Mouse (Mus musculus): ENCODE measurements around the gene Heatr9. TPM values are rescaled to one million over a fixed set of nuclear protein-coding genes. Genes with fewer than 3 reads are reported as not detected.

Heatr9 gene
- polyA plus RNA-seq, 1 experiment, result 0.21 TPM

- no peak for DNase-seq (ENCODE audit: low read depth in 1 of 2, low spot score in 2 of 2)
- Histone ChIP-seq H3K27me3 (ENCODE audit: control insufficient read depth, insufficient read depth, low read length) (no peaks in the 10 kb centered on the region), H3K4me3 (ENCODE audit: extremely low read depth, insufficient read depth, insufficient read length) (no peak overlapping the region), H3K27ac (ENCODE audit: insufficient read depth, low read length) (no peak overlapping the region), H3K36me3 (ENCODE audit: control insufficient read depth, insufficient read depth, low read length) (peaks cover 6% of the 10 kb centered on the region), H3K4me1 (ENCODE audit: control insufficient read depth, insufficient read depth, insufficient read length) (no peaks in the 10 kb centered on the region)
- TF ChIP-seq POLR2A (IDR thresholded peaks at IDR 0.05; ENCODE audit: low read depth, low read length) (no peak), CTCF (IDR thresholded peaks at IDR 0.05; ENCODE audit: extremely low read depth, insufficient read depth, insufficient read length, insufficient replicate concordance) (no peak)
Observed at GRCm38 (mm10) chr11:83509521-83509920, 12.5 kb downstream of the Heatr9 start.

GRCm38 (mm10) chr11:83504308-83504707 lies 17.7 kb downstream of the Heatr9 start:
- no peaks in the 10 kb centered on the region for H3K4me1 ChIP-seq (ENCODE audit: control insufficient read depth, insufficient read depth, insufficient read length)
- no peaks in the 10 kb centered on the region for H3K27me3 ChIP-seq (ENCODE audit: control insufficient read depth, insufficient read depth, low read length)
- DNase-seq (ENCODE audit: low read depth in 1 of 2, low spot score in 2 of 2), result no peak
- H3K36me3 ChIP-seq (ENCODE audit: control insufficient read depth, insufficient read depth, low read length), result peaks cover 30% of the 10 kb centered on the region
- no peak overlapping the region for H3K27ac ChIP-seq (ENCODE audit: insufficient read depth, low read length)
- WGBS, result 93% methylated on average over 5 of the region's 5 CpGs
- no peak overlapping the region for H3K4me3 ChIP-seq (ENCODE audit: extremely low read depth, insufficient read depth, insufficient read length)
- no peak for TF ChIP-seq CTCF (IDR thresholded peaks at IDR 0.05; ENCODE audit: extremely low read depth, insufficient read depth, insufficient read length, insufficient replicate concordance)

- no peak for DNase-seq (ENCODE audit: low read depth in 1 of 2, low spot score in 2 of 2)
- Histone ChIP-seq H3K4me3 (ENCODE audit: extremely low read depth, insufficient read depth, insufficient read length) (no peak overlapping the region), H3K27me3 (ENCODE audit: control insufficient read depth, insufficient read depth, low read length) (no peaks in the 10 kb centered on the region), H3K4me1 (ENCODE audit: control insufficient read depth, insufficient read depth, insufficient read length) (no peaks in the 10 kb centered on the region), H3K27ac (ENCODE audit: insufficient read depth, low read length) (no peak overlapping the region), H3K36me3 (ENCODE audit: control insufficient read depth, insufficient read depth, low read length) (peaks cover 4% of the 10 kb centered on the region; the same call in 1 of the 2 replicates)
- 89% methylated on average over 2 of the region's 2 CpGs for WGBS
- no peak for TF ChIP-seq CTCF (IDR thresholded peaks at IDR 0.05; ENCODE audit: extremely low read depth, insufficient read depth, insufficient read length, insufficient replicate concordance)
- TF ChIP-seq POLR2A (IDR thresholded peaks at IDR 0.05; ENCODE audit: low read depth, low read length), result no peak
Observed at GRCm38 (mm10) chr11:83495571-83495970, 26.4 kb downstream of the Heatr9 start.

- H3K27me3 ChIP-seq (ENCODE audit: control insufficient read depth, insufficient read depth, low read length), result no peaks in the 10 kb centered on the region
- H3K36me3 ChIP-seq (ENCODE audit: control insufficient read depth, insufficient read depth, low read length), result peaks cover 9% of the 10 kb centered on the region
- H3K4me3 ChIP-seq (ENCODE audit: extremely low read depth, insufficient read depth, insufficient read length), result no peak overlapping the region
- H3K4me1 ChIP-seq (ENCODE audit: control insufficient read depth, insufficient read depth, insufficient read length), result no peaks in the 10 kb centered on the region
- WGBS, result 85% methylated on average over 4 of the region's 4 CpGs
- no peak for DNase-seq (ENCODE audit: low read depth in 1 of 2, low spot score in 2 of 2)
- TF ChIP-seq CTCF (IDR thresholded peaks at IDR 0.05; ENCODE audit: extremely low read depth, insufficient read depth, insufficient read length, insufficient replicate concordance) (no peak), POLR2A (IDR thresholded peaks at IDR 0.05; ENCODE audit: low read depth, low read length) (no peak)
- H3K27ac ChIP-seq (ENCODE audit: insufficient read depth, low read length), result no peak overlapping the region
Observed at GRCm38 (mm10) chr11:83491488-83491887, 30.5 kb downstream of the Heatr9 start.

GRCm38 (mm10) chr11:83473235-83474016 lies 48.5 kb downstream of the Heatr9 start:
- no peak for TF ChIP-seq CTCF (IDR thresholded peaks at IDR 0.05; ENCODE audit: extremely low read depth, insufficient read depth, insufficient read length, insufficient replicate concordance)
- TF ChIP-seq POLR2A (IDR thresholded peaks at IDR 0.05; ENCODE audit: low read depth, low read length), result no peak
- Histone ChIP-seq H3K4me3 (ENCODE audit: extremely low read depth, insufficient read depth, insufficient read length) (peak overlapping the region; percentile 98), H3K36me3 (ENCODE audit: control insufficient read depth, insufficient read depth, low read length) (no peaks in the 10 kb centered on the region), H3K27me3 (ENCODE audit: control insufficient read depth, insufficient read depth, low read length) (no peaks in the 10 kb centered on the region), H3K27ac (ENCODE audit: insufficient read depth, low read length) (peak overlapping the region; percentile 97), H3K4me1 (ENCODE audit: control insufficient read depth, insufficient read depth, insufficient read length) (peaks cover 5% of the 10 kb centered on the region; the same call in 1 of the 2 replicates)
- WGBS, result under 1% methylated on average over 50 of the region's 52 CpGs
- DNase-seq (ENCODE audit: low read depth in 1 of 2, low spot score in 2 of 2), result no peak

- WGBS, result 2% methylated on average over 66 of the region's 66 CpGs
- no peaks in the 10 kb centered on the region for H3K27me3 ChIP-seq (ENCODE audit: control insufficient read depth, insufficient read depth, low read length)
- TF ChIP-seq CTCF (IDR thresholded peaks at IDR 0.05; ENCODE audit: extremely low read depth, insufficient read depth, insufficient read length, insufficient replicate concordance) (peak; percentile 41; the same call in 1 of the 2 replicates), POLR2A (IDR thresholded peaks at IDR 0.05; ENCODE audit: low read depth, low read length) (peak; percentile 65)
- peak within 1 kb of the TSS; percentile 97 for H3K27ac ChIP-seq (ENCODE audit: insufficient read depth, low read length)
- peak; percentile 99 for DNase-seq (ENCODE audit: low read depth in 1 of 2, low spot score in 2 of 2)
- no peaks in the 10 kb centered on the region for H3K36me3 ChIP-seq (ENCODE audit: control insufficient read depth, insufficient read depth, low read length)
- peak within 1 kb of the TSS; percentile 98 for H3K4me3 ChIP-seq (ENCODE audit: extremely low read depth, insufficient read depth, insufficient read length)
- H3K4me1 ChIP-seq (ENCODE audit: control insufficient read depth, insufficient read depth, insufficient read length), result peaks cover 5% of the 10 kb centered on the region; the same call in 1 of the 2 replicates
Observed at GRCm38 (mm10) chr11:83472324-83473234, 49.4 kb downstream of the Heatr9 start, which contains the start of gene Taf15. TSS of gene Taf15 (plus strand) at chr11:83473086.

Data from spleen, adult 2 months (tissue).